Mouse (Mus musculus) CH12.LX (cell line): ENCODE data around the gene Dyrk2. TPM values are rescaled to one million over a fixed set of nuclear protein-coding genes. Genes with fewer than 3 reads are reported as not detected.

Experiments used
- DNase-seq: peaks from one replicate; pipeline ENCODE4 v3.0.0-alpha.2; 2013; ENCODE audit errors: extremely low read depth
- H3K27ac ChIP-seq: 2 replicates; pipeline ENCODE4 v1.5.1; 2012; ENCODE audit warnings: low read depth, mild to moderate bottlenecking, control low read depth, moderate library complexity; ENCODE audit not compliant: insufficient read depth
- H3K27me3 ChIP-seq: replicated peaks from 2 replicates; pipeline ENCODE3; 2012; ENCODE audit warnings: inconsistent platforms
- H3K36me3 ChIP-seq, 2 experiments: replicated peaks in 1 of 2; 2 replicates each; pipeline versions ENCODE3 to v1.6.1; 2012; ENCODE audit warnings: inconsistent platforms in 1 of 2, low read length in 1 of 2, mild to moderate bottlenecking in 1 of 2, mixed read lengths in 1 of 2, moderate library complexity in 1 of 2; ENCODE audit not compliant: control insufficient read depth in 1 of 2, insufficient read depth in 1 of 2
- H3K4me1 ChIP-seq, 2 experiments: 2 replicates each; pipeline ENCODE4 v1.6.1; 2012; ENCODE audit warnings: inconsistent platforms in 1 of 2, moderate library complexity in 1 of 2; ENCODE audit not compliant: insufficient read depth in 2 of 2, control insufficient read depth in 1 of 2
- H3K4me2 ChIP-seq: 2 replicates; pipeline ENCODE4 v1.6.1; 2012; ENCODE audit warnings: low read depth, mild to moderate bottlenecking, control low read depth; ENCODE audit not compliant: poor library complexity, insufficient read depth, severe bottlenecking
- H3K4me3 ChIP-seq, 3 experiments: fragments of 150-350 bp in 1 of 3; sonication (generic) in 1 of 3; replicated peaks in 1 of 3; 2 replicates each; pipeline versions ENCODE3 to v1.5.1; 2011 to 2012; ENCODE audit warnings: low read depth in 2 of 3, low read length in 2 of 3, mild to moderate bottlenecking in 2 of 3, moderate library complexity in 2 of 3, control low read depth in 1 of 3, improper control_type of control experiment in 1 of 3, inconsistent platforms in 1 of 3, mixed read lengths in 1 of 3; ENCODE audit not compliant: poor library complexity in 1 of 3
- H3K79me2 ChIP-seq: replicated peaks from 2 replicates; pipeline ENCODE4 v1.6.1; 2012; ENCODE audit warnings: mild to moderate bottlenecking, moderate library complexity; ENCODE audit not compliant: control insufficient read depth, poor library complexity, insufficient read depth, severe bottlenecking; ENCODE audit errors: extremely low read depth
- H3K9ac ChIP-seq: 2 replicates; pipeline ENCODE4 v1.6.1; 2012; ENCODE audit warnings: low read depth, mild to moderate bottlenecking, control low read depth, moderate library complexity; ENCODE audit not compliant: insufficient read depth
- H3K9me3 ChIP-seq: replicated peaks from 2 replicates; pipeline ENCODE3; 2012; ENCODE audit warnings: low read length, inconsistent platforms, mixed read lengths
- CHD1 ChIP-seq: IDR thresholded peaks from 2 replicates; pipeline ENCODE4 v1.6.1; 2012; ENCODE audit warnings: low read depth, low read length, improper control_type of control experiment, inconsistent platforms
- CTCF ChIP-seq, 2 experiments: IDR thresholded peaks in 1 of 2; conservative IDR thresholded peaks in 1 of 2; 2 replicates each; pipeline ENCODE4 v1.5.1; 2011 to 2012; ENCODE audit warnings: low read depth in 2 of 2, low read length in 2 of 2, improper control_type of control experiment in 1 of 2, inconsistent platforms in 1 of 2, mild to moderate bottlenecking in 1 of 2, moderate library complexity in 1 of 2
- ELF1 ChIP-seq: IDR thresholded peaks from 2 replicates; pipeline ENCODE4 v1.6.1; 2014; ENCODE audit warnings: low read depth, mild to moderate bottlenecking, inconsistent platforms, low read length, improper control_type of control experiment
- EP300 ChIP-seq: IDR thresholded peaks from 2 replicates; pipeline ENCODE4 v1.6.1; 2011; ENCODE audit warnings: low read length, improper control_type of control experiment
- ETS1 ChIP-seq: conservative IDR thresholded peaks from 2 replicates; pipeline ENCODE4 v1.6.1; 2012; ENCODE audit warnings: low read depth, mild to moderate bottlenecking, inconsistent platforms, low read length, improper control_type of control experiment, moderate library complexity
- GABPA ChIP-seq: IDR thresholded peaks from 2 replicates; pipeline ENCODE4 v1.6.1; 2012; ENCODE audit warnings: low read depth, low read length, improper control_type of control experiment, inconsistent platforms; ENCODE audit not compliant: insufficient replicate concordance
- HCFC1 ChIP-seq: IDR thresholded peaks from 2 replicates; pipeline ENCODE4 v1.6.1; 2012; ENCODE audit warnings: low read depth, mild to moderate bottlenecking, inconsistent platforms, low read length, improper control_type of control experiment
- IRF4 ChIP-seq: IDR thresholded peaks from 2 replicates; pipeline ENCODE4 v1.6.1; 2014; ENCODE audit warnings: low read depth, mild to moderate bottlenecking, inconsistent platforms, low read length, improper control_type of control experiment
- JUN ChIP-seq: IDR thresholded peaks from 2 replicates; pipeline ENCODE4 v1.6.1; 2011; ENCODE audit warnings: low read depth, mild to moderate bottlenecking, low read length, improper control_type of control experiment, moderate library complexity; ENCODE audit not compliant: insufficient read depth
- JUND ChIP-seq: conservative IDR thresholded peaks from 2 replicates; pipeline ENCODE4 v1.6.1; 2011; ENCODE audit warnings: low read depth, low read length, improper control_type of control experiment
- KAT2A ChIP-seq: IDR thresholded peaks from 2 replicates; pipeline ENCODE4 v1.6.1; 2012; ENCODE audit warnings: low read length, improper control_type of control experiment, inconsistent platforms; ENCODE audit not compliant: insufficient replicate concordance
- MAFK ChIP-seq: IDR thresholded peaks from 2 replicates; pipeline ENCODE4 v1.6.1; 2011; ENCODE audit warnings: low read length, improper control_type of control experiment; ENCODE audit not compliant: insufficient replicate concordance
- MAX ChIP-seq: IDR thresholded peaks from 2 replicates; pipeline ENCODE4 v1.6.1; 2011; ENCODE audit warnings: low read length, improper control_type of control experiment
- MAZ ChIP-seq: IDR thresholded peaks from 2 replicates; pipeline ENCODE4 v1.6.1; 2012; ENCODE audit warnings: low read depth, mild to moderate bottlenecking, inconsistent platforms, low read length, improper control_type of control experiment, moderate library complexity
- MEF2A ChIP-seq: IDR thresholded peaks from 2 replicates; pipeline ENCODE4 v1.6.1; 2014; ENCODE audit warnings: low read depth, mild to moderate bottlenecking, inconsistent platforms, low read length, improper control_type of control experiment, borderline replicate concordance
- MXI1 ChIP-seq: IDR thresholded peaks from 2 replicates; pipeline ENCODE4 v1.6.1; 2011; ENCODE audit warnings: mild to moderate bottlenecking, low read depth, low read length, improper control_type of control experiment
- MYC ChIP-seq: IDR thresholded peaks from 2 replicates; pipeline ENCODE4 v1.6.1; 2011; ENCODE audit warnings: low read depth, mild to moderate bottlenecking, improper control_type of control experiment, low read length
- POLR2A ChIP-seq: IDR thresholded peaks from 2 replicates; pipeline ENCODE4 v1.6.1; 2011; ENCODE audit warnings: low read depth, mild to moderate bottlenecking, improper control_type of control experiment, low read length
- POLR2AphosphoS2 ChIP-seq: IDR thresholded peaks from 2 replicates; pipeline ENCODE4 v1.6.1; 2011; ENCODE audit warnings: low read depth, low read length, improper control_type of control experiment
- RAD21 ChIP-seq: IDR thresholded peaks from 2 replicates; pipeline ENCODE4 v1.6.1; 2011; ENCODE audit warnings: low read depth, mild to moderate bottlenecking, low read length, improper control_type of control experiment, moderate library complexity
- RCOR1 ChIP-seq: conservative IDR thresholded peaks from 2 replicates; pipeline ENCODE4 v1.6.1; 2012; ENCODE audit warnings: low read depth, mild to moderate bottlenecking, inconsistent platforms, low read length, improper control_type of control experiment
- SIN3A ChIP-seq: IDR thresholded peaks from 2 replicates; pipeline ENCODE4 v1.6.1; 2012; ENCODE audit warnings: low read length, improper control_type of control experiment, inconsistent platforms
- SMC3 ChIP-seq: IDR thresholded peaks from 2 replicates; pipeline ENCODE4 v1.6.1; 2011; ENCODE audit warnings: low read depth, low read length, improper control_type of control experiment
- TBP ChIP-seq: conservative IDR thresholded peaks from 2 replicates; pipeline ENCODE4 v1.6.1; 2011; ENCODE audit warnings: low read depth, low read length, improper control_type of control experiment
- TCF12 ChIP-seq: IDR thresholded peaks from 2 replicates; pipeline ENCODE4 v1.6.1; 2014; ENCODE audit warnings: low read depth, mild to moderate bottlenecking, inconsistent platforms, low read length, improper control_type of control experiment
- ZC3H11A ChIP-seq: IDR thresholded peaks from 2 replicates; pipeline ENCODE4 v1.6.1; 2012; ENCODE audit warnings: low read depth, mild to moderate bottlenecking, inconsistent platforms, low read length, improper control_type of control experiment
- ZKSCAN1 ChIP-seq: IDR thresholded peaks from 2 replicates; pipeline ENCODE4 v1.6.1; 2012; ENCODE audit warnings: low read depth, inconsistent platforms, low read length, improper control_type of control experiment, borderline replicate concordance
- ZMIZ1 ChIP-seq: IDR thresholded peaks from 2 replicates; pipeline ENCODE4 v1.6.1; 2012; ENCODE audit warnings: low read depth, mild to moderate bottlenecking, inconsistent platforms, low read length, improper control_type of control experiment
- dilution Hi-C: fragments of 300-500 bp; cut with MboI; formaldehyde crosslinking; loops from 2 replicates; pipeline ENCODE4 v1.14.3; 2020; ENCODE audit warnings: low sequenced_read_pairs; ENCODE audit not compliant: extremely low pct_unique_long_range_greater_than_20kb, extremely low pct_ligation_motif_present
- in situ Hi-C: fragments of 300-500 bp; cut with MboI; formaldehyde crosslinking; loops from 3 replicates; pipeline ENCODE4 v1.14.3; 2019; ENCODE audit warnings: low sequenced_read_pairs, low pct_ligation_motif_present, low pct_unique_long_range_greater_than_20kb, mixed read lengths
- polyA plus RNA-seq: library from polyadenylated mRNA; unstranded; fragments of >175 nt; gene quantifications from 2 replicates; pipeline ENCODE4 v1.2.1, GENCODE M21; 2012; ENCODE audit warnings: low read depth; ENCODE audit not compliant: insufficient read length
- total RNA-seq, 2 experiments: library from RNA; depleted of rRNA; stranded (reverse); fragments of 300-350 nt in 1 of 2; fragments of >200 nt in 1 of 2; gene quantifications; 2 replicates each; pipeline ENCODE4 v1.2.3; 2012 to 2014

Dyrk2 gene
- total and polyA plus RNA-seq, 3 experiments = 11.4 to 18.3 (median 15.2) TPM

GRCm38 (mm10) chr10:118867896-118868600, 2.0 kb downstream of the Dyrk2 start:
- dilution Hi-C loops = no loop called here
- H3K4me1 ChIP-seq = peaks cover 4 to 35% of the 10 kb centered on the region in 2 experiments; a peak in 2 of 4 replicates

DNA sequence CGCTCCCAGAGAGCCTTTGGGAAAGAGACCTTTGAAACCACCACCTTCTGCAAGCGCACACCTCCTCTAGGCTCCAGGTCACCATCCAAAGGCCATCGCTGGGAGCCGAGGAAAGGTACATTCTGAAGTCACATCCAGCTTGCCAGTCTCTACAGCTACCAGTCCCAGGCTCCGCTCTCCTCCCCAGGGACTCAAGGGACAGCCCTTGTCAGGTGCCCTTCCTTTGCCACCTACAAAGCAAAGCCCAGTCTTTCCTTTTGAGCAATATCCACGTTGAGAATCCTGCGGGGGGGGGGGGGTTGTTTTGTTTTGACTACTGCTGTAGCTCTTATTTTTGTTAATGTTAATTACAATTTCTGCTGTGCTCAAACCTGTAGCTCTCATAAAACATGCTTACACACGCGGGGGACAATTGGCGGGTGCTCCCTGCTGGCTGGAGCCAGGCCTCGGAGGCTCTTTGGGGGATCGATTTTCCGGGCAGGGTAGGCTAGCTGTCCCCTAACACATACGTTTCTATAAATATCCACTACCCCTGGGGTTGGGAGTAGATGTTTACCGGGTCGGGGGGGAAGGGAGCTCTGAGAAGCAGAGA, 2.6 kb downstream of the Dyrk2 start:
- peak overlapping the region; percentile 99 for H3K9ac ChIP-seq
- H3K36me3 ChIP-seq = peaks cover 6 to 36% of the 10 kb centered on the region in 2 experiments
- in situ Hi-C loops (no loop called here), dilution Hi-C loops (no loop called here)
- H3K4me3 ChIP-seq = peak overlapping the region; percentile 58 to 100 (median 87)
- peak overlapping the region; percentile 90 for H3K4me2 ChIP-seq
- no peaks in the 10 kb centered on the region for H3K27me3 ChIP-seq
- no peak overlapping the region for H3K27ac ChIP-seq
- H3K9me3 ChIP-seq = no peaks in the 10 kb centered on the region
- peaks cover 21% of the 10 kb centered on the region for H3K79me2 ChIP-seq
- peak; percentile 77 for DNase-seq
- H3K4me1 ChIP-seq = peaks cover 4 to 35% of the 10 kb centered on the region in 2 experiments; a peak in 2 of 4 replicates
- TF ChIP-seq MXI1 = peak; percentile 40; the same call in 1 of the 2 replicates
- no peak for TF ChIP-seq MAX
- TF ChIP-seq JUND = no peak
- TF ChIP-seq CTCF (conservative IDR thresholded peaks at IDR 0.05 in 1 of 2, IDR thresholded peaks at IDR 0.05 in 1 of 2; ENCODE audit: low read depth in 2 of 2, low read length in 2 of 2) = no peak
- TF ChIP-seq TBP = no peak
- 0 out of 2 replicates have a peak, but pooled peaks have one; percentile 15 for TF ChIP-seq ZMIZ1
- TF ChIP-seq SMC3 = no peak
- no peak for TF ChIP-seq JUN
- TF ChIP-seq CHD1 = 0 out of 2 replicates have a peak, but pooled peaks have one; percentile 29
- TF ChIP-seq POLR2A = no peak
- peak; percentile 52; the same call in 1 of the 2 replicates for TF ChIP-seq MEF2A
- peak; percentile 73 for TF ChIP-seq SIN3A
- no peak for TF ChIP-seq HCFC1
- TF ChIP-seq POLR2AphosphoS2 = no peak
- TF ChIP-seq ZC3H11A = no peak
- no peak; the same call in 1 of the 2 replicates for TF ChIP-seq RAD21
- 0 out of 2 replicates have a peak, but pooled peaks have one; percentile 41 for TF ChIP-seq RCOR1
- TF ChIP-seq MAFK = no peak
- peak; percentile 24; the same call in 1 of the 2 replicates for TF ChIP-seq EP300
- no peak; the same call in 1 of the 2 replicates for TF ChIP-seq ELF1
- TF ChIP-seq GABPA = no peak
- TF ChIP-seq ETS1 = 0 out of 2 replicates have a peak, but pooled peaks have one; percentile 36
- TF ChIP-seq IRF4 = peak; percentile 73
- TF ChIP-seq KAT2A = no peak
- no peak for TF ChIP-seq MYC
- TF ChIP-seq ZKSCAN1 = no peak
- TF ChIP-seq TCF12 = peak; percentile 35; the same call in 1 of the 2 replicates
- peak; percentile 45; the same call in 1 of the 2 replicates for TF ChIP-seq MAZ

More at GRCm38 (mm10) chr10:118867896-118868600, 2.0 kb downstream of the Dyrk2 start:
- Histone ChIP-seq H3K27me3 (no peaks in the 10 kb centered on the region), H3K9ac (peak overlapping the region; percentile 99), H3K9me3 (no peaks in the 10 kb centered on the region), H3K36me3 (peaks cover 6 to 30% of the 10 kb centered on the region in 2 experiments), H3K27ac (peak overlapping the region; percentile 3; the same call in 1 of the 2 replicates), H3K79me2 (peaks cover 21% of the 10 kb centered on the region), H3K4me3 (peak overlapping the region; percentile 58 to 100 (median 87)), H3K4me2 (peak overlapping the region; percentile 90)
- in situ Hi-C loops = no loop called here
- peak; percentile 22 for DNase-seq
- TF ChIP-seq SIN3A = 0 out of 2 replicates have a peak, but pooled peaks have one; percentile 5
- 0 out of 2 replicates have a peak, but pooled peaks have one; percentile 29 for TF ChIP-seq MXI1
- TF ChIP-seq MEF2A = no peak; the same call in 1 of the 2 replicates
